In the genomic region with DNA sequence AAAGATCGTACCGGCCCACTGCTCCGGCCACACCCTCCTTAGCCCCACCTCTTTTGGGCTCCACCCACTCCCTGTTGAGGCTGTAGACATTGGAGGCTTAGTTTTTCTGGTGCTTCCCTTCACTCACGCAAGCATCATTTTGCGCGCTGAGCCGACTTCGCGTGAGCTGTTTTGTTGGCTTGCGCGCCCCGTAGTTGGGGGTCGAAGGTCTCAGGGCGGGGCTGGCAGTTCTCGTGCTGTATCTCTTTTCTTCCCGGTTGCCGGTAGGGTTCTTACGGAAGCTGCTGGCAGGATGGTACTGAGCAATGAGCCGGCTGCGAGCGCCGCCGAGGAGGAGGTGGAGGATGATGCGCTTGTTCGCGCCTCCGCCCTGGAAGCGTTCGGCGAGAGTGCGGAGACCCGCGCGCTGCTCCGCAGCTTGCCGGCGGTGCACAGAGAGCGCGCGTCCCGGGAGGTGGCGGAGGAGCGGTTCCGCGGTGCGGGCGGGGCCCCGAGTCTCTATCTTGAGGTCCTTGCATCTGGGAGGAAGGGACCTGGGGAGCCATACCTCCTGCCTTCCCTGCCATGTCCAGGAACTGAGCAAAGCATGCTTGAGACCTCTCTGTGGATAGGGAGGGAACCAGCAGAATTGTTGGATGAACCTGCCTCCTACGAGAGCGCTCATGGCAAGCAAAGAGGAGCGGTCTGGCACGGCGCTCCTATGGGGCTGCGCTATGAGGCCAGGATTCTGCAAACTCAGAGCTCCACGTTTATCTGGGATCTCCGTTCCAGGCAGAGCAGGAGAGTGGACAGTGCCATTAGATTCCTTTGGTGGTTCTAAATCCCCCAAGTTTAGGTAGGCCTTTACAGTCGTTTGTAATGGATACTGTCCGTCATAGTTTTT, we compare ENCODE assay signal across 8 mouse cellular contexts. TPM values are rescaled to one million over a fixed set of nuclear protein-coding genes. Genes with fewer than 3 reads are reported as not detected.
DNase-seq lines count a peak whose midpoint lies in the region; ATAC-seq and TF ChIP-seq lines count a peak whose summit lies in the region.

A gene (plus strand): TSS at position 197 of the 883 bp plus-strand sequence.

- peak; percentile 90 for DNase-seq in gastrocnemius, adult 8-10 months (ENCODE audit: low spot score in 2 of 2)
- peak; percentile 66 for DNase-seq in hindlimb bud, embryonic 11.5 days (ENCODE audit: extremely low spot score, low read depth, low spot score)
- peak; percentile 94 to 99 for DNase-seq in left cerebral cortex, adult 8-10 months (ENCODE audit: low spot score in 2 of 2)
- DNase-seq in right cerebral cortex, postnatal 10 days (ENCODE audit: low spot score in 2 of 2): peak; percentile 97
- DNase-seq in urinary bladder, postnatal 25 days (ENCODE audit: low spot score): peak; percentile 97

- peak; percentile 93 for ATAC-seq in activated CD4-positive, CD25-positive, alpha-beta regulatory T cell, adult 4 months

- H3K4me3 ChIP-seq in cortical plate, adult 2 months (ENCODE audit: insufficient read depth, low read length): peak within 1 kb of the TSS; percentile 89
- H3K4me3 ChIP-seq in megakaryocyte, embryonic 14.5 days (replicated peaks): peak within 1 kb of the TSS; percentile 97

- peaks cover 24% of the 10 kb centered on the region for H3K36me3 ChIP-seq in megakaryocyte, embryonic 14.5 days (replicated peaks; ENCODE audit: low read length)

- peak; percentile 69; the same call in 1 of the 2 replicates for TF ChIP-seq POLR2A in cortical plate, adult 2 months (IDR thresholded peaks at IDR 0.05; ENCODE audit: extremely low read depth, insufficient read depth, low read length)

- no peaks in the 10 kb centered on the region for H3K27me3 ChIP-seq in megakaryocyte, embryonic 14.5 days (replicated peaks)

- no peak for TF ChIP-seq CTCF in cortical plate, adult 2 months (IDR thresholded peaks at IDR 0.05; ENCODE audit: extremely low read depth, insufficient read depth, low read length)

- H3K27ac ChIP-seq in cortical plate, adult 2 months (ENCODE audit: insufficient read depth, low read length): 0 out of 2 replicates have a peak within 1 kb of the TSS, but pooled peaks have one; percentile 16

- peaks cover 4% of the 10 kb centered on the region for H3K4me1 ChIP-seq in cortical plate, adult 2 months (ENCODE audit: control insufficient read depth, insufficient read depth, low read length)
- peaks cover 50% of the 10 kb centered on the region for H3K4me1 ChIP-seq in megakaryocyte, embryonic 14.5 days

- no peaks in the 10 kb centered on the region for H3K9me3 ChIP-seq in megakaryocyte, embryonic 14.5 days

RNA-seq across cellular contexts. Expression of the gene that starts here (rescaled TPM):
- polyA plus RNA-seq in activated CD4-positive, CD25-positive, alpha-beta regulatory T cell, adult 4 months (2017; shearing (Covaris generic)): 10 to 100 TPM; 24.3 to 26.2 TPM
- 53.8 and 64.2 TPM in 2 replicates for polyA plus RNA-seq in cortical plate, adult 2 months (2012; rRNA removed)
- total RNA-seq in gastrocnemius, adult 8-10 months (2022): 10 to 100 TPM; 11.7 to 16.0 (median 15.0) TPM
- total RNA-seq in left cerebral cortex, adult 8-10 months (2022): 10 to 100 TPM; 39.7 to 45.1 (median 40.9) TPM
- polyA plus RNA-seq in megakaryocyte, embryonic 14.5 days (2012; ENCODE audit: insufficient read depth, low replicate concordance): 3.3 and 5.3 TPM in 2 replicates

Comparison
In these comparisons a context has a peak if more than half of its experiments do, and no peak if none do; other contexts are left out.
1. Peak in every context shown above with its lines: DNase-seq, ATAC-seq, H3K4me3 ChIP-seq and H3K27ac ChIP-seq.